Mouse (Mus musculus): ENCODE measurements around the gene 4933427D14Rik. TPM values are rescaled to one million over a fixed set of nuclear protein-coding genes. Genes with fewer than 3 reads are reported as not detected.
"Not testable (repeated sequence)": the region's sequence is repeated elsewhere in the genome, so short reads cannot be mapped to it uniquely, and the experiment has no call there.

Gene 4933427D14Rik
- polyA plus RNA-seq, 1 experiment from 2014 or later, result 16.3 TPM

DNA sequence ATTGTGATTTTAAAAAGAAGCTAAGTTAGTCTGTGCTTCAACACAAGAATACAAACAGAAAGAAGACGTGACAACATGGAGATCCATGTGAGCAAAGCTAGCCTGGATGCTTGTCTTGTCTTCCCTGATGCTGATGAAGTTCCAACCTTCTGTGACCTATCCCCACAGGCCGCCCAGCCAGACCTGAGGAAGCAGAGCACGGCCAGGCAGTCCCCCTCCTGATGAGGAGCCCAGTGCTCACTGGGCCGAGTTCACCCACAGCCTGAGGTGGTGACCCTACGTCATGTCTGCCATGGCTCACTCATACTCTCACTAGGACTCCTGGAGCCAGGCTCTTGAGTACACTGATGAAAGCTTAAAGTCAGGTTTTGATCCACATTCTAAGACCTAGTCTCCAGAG, 33.8 kb downstream of the 4933427D14Rik start:
- in situ Hi-C loops (cut with MboI; ENCODE audit: low pct_unique_long_range_greater_than_20kb), result no loop called here
- DNase-seq (ENCODE audit: low read depth, low spot score), result no peak
- ChIA-PET CTCF (interaction anchor here (1.5 to 1.6 kb wide), 2 partner anchors 9 to 101 kb away, joined by 3 to 5 read pairs; no protein-coding TSS in a partner anchor), POLR2A (no interaction called here)
- no peak for ATAC-seq
- H3K27me3 ChIP-seq, result no peaks in the 10 kb centered on the region
- TF ChIP-seq CTCF (IDR thresholded peaks at IDR 0.05), result no peak

DNA sequence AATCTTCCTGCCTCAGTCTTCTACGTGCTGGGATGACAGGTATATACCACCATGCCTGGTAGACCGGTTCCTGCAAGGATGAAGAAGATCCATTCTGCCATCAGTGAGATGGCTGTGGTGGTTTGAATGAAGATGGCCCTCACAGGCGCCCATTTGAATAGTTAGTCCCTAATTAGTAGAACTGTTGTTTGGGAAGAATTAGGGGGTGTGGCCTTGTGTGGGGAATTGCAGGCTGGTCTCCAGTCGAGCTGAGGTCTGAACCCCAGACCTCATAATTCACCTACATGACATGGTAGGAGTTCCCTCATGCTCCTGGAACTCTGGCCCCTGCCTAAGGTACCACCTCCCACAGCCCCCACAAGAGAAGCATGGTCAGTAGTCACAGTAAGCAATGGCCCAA, 35.4 kb downstream of the 4933427D14Rik start:
- CTCF ChIA-PET, result interaction anchor here (1.5 kb wide), 1 partner anchor 100 kb away, joined by 3 read pairs; no protein-coding TSS in a partner anchor
- POLR2A ChIA-PET; ATAC-seq; H3K27me3 ChIP-seq; in situ Hi-C loops (cut with MboI; ENCODE audit: low pct_unique_long_range_greater_than_20kb); DNase-seq (ENCODE audit: low read depth, low spot score): not testable (repeated sequence)

DNA sequence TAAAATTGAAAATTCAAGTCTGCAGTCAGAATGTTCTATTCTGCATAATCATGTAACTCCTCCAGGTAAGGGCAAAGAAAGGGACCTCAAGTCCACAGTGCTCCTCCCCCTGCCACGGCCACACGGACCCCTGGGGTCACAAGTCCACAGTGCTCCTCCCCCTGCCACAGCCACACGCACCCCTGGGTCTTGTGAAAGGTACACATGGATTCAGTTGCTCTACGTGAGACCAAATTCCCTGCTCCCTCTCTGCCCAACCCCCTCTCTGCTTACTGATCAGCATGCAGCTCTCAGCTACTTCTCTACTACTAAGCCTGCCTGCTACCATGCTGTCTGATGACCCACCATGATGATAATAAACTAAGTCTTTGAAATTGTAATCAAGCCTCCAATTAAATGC, 37.4 kb downstream of the 4933427D14Rik start:
- POLR2A ChIA-PET, result no interaction called here
- H3K27me3 ChIP-seq, result no peaks in the 10 kb centered on the region
- ATAC-seq (no peak), DNase-seq (ENCODE audit: low read depth, low spot score) (no peak)
- in situ Hi-C loops (cut with MboI; ENCODE audit: low pct_unique_long_range_greater_than_20kb), result no loop called here
- CTCF ChIA-PET, result interaction anchor here (1.0 kb wide), 1 partner anchor 9 kb away, joined by 3 read pairs; no protein-coding TSS in a partner anchor
- no peak for TF ChIP-seq CTCF (IDR thresholded peaks at IDR 0.05)

- no peak for TF ChIP-seq CTCF (IDR thresholded peaks at IDR 0.05)
- ChIA-PET POLR2A (no interaction called here), CTCF (interaction anchor here (1.2 to 2.2 kb wide), 3 partner anchors 9 to 45 kb away, joined by 3 to 5 read pairs (median 5); no protein-coding TSS in a partner anchor)
- ATAC-seq (no peak), DNase-seq (ENCODE audit: low read depth, low spot score) (no peak)
- H3K27me3 ChIP-seq, result no peaks in the 10 kb centered on the region
- in situ Hi-C loops (cut with MboI; ENCODE audit: low pct_unique_long_range_greater_than_20kb), result no loop called here
Measured at GRCm38 (mm10) chr11:72163198-72163597, 44.1 kb downstream of the 4933427D14Rik start.

DNA sequence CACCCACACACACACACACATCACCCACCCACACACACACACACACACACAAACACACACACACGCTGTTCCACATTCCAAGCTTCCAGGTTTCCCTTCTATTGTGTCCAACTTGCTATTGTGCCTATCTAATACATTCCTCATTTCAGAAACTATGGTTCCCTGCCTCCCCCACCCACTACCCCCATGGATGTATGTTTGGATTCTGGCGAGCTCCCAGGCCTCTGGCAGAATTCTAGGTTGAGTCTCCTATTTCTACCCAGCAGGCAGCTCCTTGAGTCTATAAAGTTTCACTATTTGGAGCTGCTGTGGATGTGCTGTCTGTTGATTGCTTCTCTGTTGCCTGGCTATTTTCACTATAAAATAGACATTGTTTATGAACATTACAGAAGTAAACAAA, 50.6 kb downstream of the 4933427D14Rik start:
- ChIA-PET POLR2A (no interaction called here), CTCF (interaction anchor here (0.8 to 2.0 kb wide), 4 partner anchors 11 to 104 kb away, joined by 3 to 4 read pairs (median 4); no protein-coding TSS in a partner anchor)
- no peaks in the 10 kb centered on the region for H3K27me3 ChIP-seq
- TF ChIP-seq CTCF (IDR thresholded peaks at IDR 0.05), result no peak
- in situ Hi-C loops (cut with MboI; ENCODE audit: low pct_unique_long_range_greater_than_20kb), result loop anchor here (10.0 kb wide), 1 partner anchor 102 kb away; no protein-coding TSS in a partner anchor
- ATAC-seq (no peak), DNase-seq (ENCODE audit: low read depth, low spot score) (no peak)

GRCm38 (mm10) chr11:72155981-72156428, 51.3 kb downstream of the 4933427D14Rik start:
- H3K27me3 ChIP-seq, result no peaks in the 10 kb centered on the region
- TF ChIP-seq CTCF (IDR thresholded peaks at IDR 0.05), result no peak
- ATAC-seq (no peak), DNase-seq (ENCODE audit: low read depth, low spot score) (no peak)
- POLR2A ChIA-PET, result no interaction called here
- CTCF ChIA-PET, result interaction anchor here (1.0 to 2.0 kb wide), 5 partner anchors 10 to 106 kb away, joined by 3 to 4 read pairs (median 3); no protein-coding TSS in a partner anchor
- in situ Hi-C loops (cut with MboI; ENCODE audit: low pct_unique_long_range_greater_than_20kb), result loop anchor here (10.0 kb wide), 1 partner anchor 101 kb away; no protein-coding TSS in a partner anchor

DNA sequence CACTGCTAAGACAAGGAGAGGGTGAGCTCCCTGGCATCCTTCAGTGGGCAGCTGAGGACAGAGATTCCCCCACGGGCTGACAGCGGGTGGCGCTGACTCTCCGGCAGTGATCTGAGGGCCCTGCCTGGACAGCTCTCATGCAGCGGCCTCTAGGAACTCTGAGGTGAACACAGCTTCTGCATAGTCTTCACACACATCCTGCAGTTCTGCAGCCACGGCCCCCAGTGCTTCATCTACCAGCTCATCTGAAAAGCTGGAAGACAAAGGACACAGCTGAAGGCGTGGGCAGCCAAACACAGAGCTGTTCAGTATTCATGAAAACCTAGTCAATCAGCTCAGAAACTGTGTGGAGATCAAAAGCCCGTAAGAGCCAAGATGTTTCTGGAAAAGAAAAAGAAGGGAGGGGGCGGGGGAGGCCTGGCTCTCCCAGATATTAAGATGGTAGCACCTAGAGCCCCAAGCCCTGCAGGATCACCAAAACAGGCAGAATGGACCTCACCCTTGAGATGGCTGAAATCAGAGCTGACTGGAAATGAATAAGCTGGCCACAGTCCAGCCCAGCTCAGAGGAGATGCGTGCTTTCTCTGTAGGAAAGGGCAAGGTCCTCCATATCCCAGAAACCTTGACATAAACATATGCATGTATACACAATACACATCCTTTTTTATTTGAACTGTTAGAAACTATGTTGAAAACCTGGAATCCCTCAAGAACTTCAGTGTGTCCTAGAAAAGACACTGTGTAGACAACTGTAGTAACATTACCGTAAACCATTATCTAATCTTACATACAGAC, 51.9 kb downstream of the 4933427D14Rik start:
- CTCF ChIA-PET, result interaction anchor here (0.9 to 2.0 kb wide), 7 partner anchors 8 to 105 kb away, joined by 3 to 5 read pairs (median 3); no protein-coding TSS in a partner anchor

GRCm38 (mm10) chr11:72153122-72153862, 54.0 kb downstream of the 4933427D14Rik start:
- ATAC-seq, result peak; percentile 77
- no peak for DNase-seq (ENCODE audit: low read depth, low spot score)
- ChIA-PET CTCF (interaction anchor here (1.0 kb wide), 1 partner anchor 20 kb away, joined by 3 read pairs; no protein-coding TSS in a partner anchor), POLR2A (no interaction called here)
- no peak for TF ChIP-seq CTCF (IDR thresholded peaks at IDR 0.05)
- no peaks in the 10 kb centered on the region for H3K27me3 ChIP-seq
- in situ Hi-C loops (cut with MboI; ENCODE audit: low pct_unique_long_range_greater_than_20kb), result loop anchor here (5.0 to 10.0 kb wide), 2 partner anchors 71 to 98 kb away; no protein-coding TSS in a partner anchor

More for the DNA sequence above, 51.9 kb downstream of the 4933427D14Rik start:
- no peak for ATAC-seq
- POLR2A ChIA-PET, result interaction anchor here (0.6 kb wide), 1 partner anchor 1189 kb away, joined by 3 read pairs; no protein-coding TSS in a partner anchor
- no peak for DNase-seq (ENCODE audit: low read depth, low spot score)
- TF ChIP-seq CTCF (IDR thresholded peaks at IDR 0.05), result no peak
- H3K27me3 ChIP-seq, result no peaks in the 10 kb centered on the region
- in situ Hi-C loops (cut with MboI; ENCODE audit: low pct_unique_long_range_greater_than_20kb), result loop anchor here (10.0 kb wide), 1 partner anchor 101 kb away; no protein-coding TSS in a partner anchor

GRCm38 (mm10) chr11:72151120-72151519, 56.1 kb downstream of the 4933427D14Rik start:
- in situ Hi-C loops (cut with MboI; ENCODE audit: low pct_unique_long_range_greater_than_20kb), result loop anchor here (5.0 to 10.0 kb wide), 2 partner anchors 69 to 96 kb away; no protein-coding TSS in a partner anchor
- TF ChIP-seq CTCF (IDR thresholded peaks at IDR 0.05), result no peak
- ChIA-PET POLR2A (no interaction called here), CTCF (interaction anchor here (1.2 to 2.7 kb wide), 3 partner anchors 13 to 98 kb away, joined by 3 to 10 read pairs (median 4); no protein-coding TSS in a partner anchor)
- ATAC-seq (no peak), DNase-seq (ENCODE audit: low read depth, low spot score) (no peak)
- H3K27me3 ChIP-seq, result no peaks in the 10 kb centered on the region

DNA sequence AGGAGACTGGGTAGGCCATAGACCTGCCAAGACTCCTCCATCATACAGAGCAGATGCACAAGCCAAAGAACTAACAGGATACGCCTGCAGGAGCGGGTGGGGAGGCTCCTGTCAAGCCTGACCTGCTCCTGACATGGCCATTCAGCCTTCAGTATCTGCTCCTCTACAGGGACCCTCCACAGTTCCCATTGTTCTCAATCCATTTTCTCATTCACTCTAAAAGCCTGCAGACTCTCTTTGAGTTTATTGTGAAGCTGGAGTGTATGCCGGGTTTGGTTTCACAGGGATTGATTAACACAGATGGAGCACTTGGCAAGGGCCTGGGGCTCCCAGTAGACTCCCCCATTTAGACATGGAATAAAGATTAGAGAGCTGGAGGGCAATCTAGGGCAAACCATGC, 59.3 kb downstream of the 4933427D14Rik start:
- CTCF ChIA-PET, result interaction anchor here (0.7 to 2.4 kb wide), 2 partner anchors 15 to 74 kb away, joined by 3 to 7 read pairs; no protein-coding TSS in a partner anchor
- in situ Hi-C loops (cut with MboI; ENCODE audit: low pct_unique_long_range_greater_than_20kb), result no loop called here

More for the DNA sequence above, 59.3 kb downstream of the 4933427D14Rik start:
- POLR2A ChIA-PET, result interaction anchor here (0.6 to 0.9 kb wide), 2 partner anchors 12 to 201 kb away, joined by 3 to 7 read pairs; no protein-coding TSS in a partner anchor
- DNase-seq (ENCODE audit: low read depth, low spot score) (no peak), ATAC-seq (no peak)
- TF ChIP-seq CTCF (IDR thresholded peaks at IDR 0.05), result no peak
- H3K27me3 ChIP-seq, result no peaks in the 10 kb centered on the region
